Mouse (Mus musculus) ovary, postnatal 14 days (tissue): ENCODE results near the gene Olfr1188.
"Not testable (repeated sequence)": the region's sequence is repeated elsewhere in the genome, so short reads cannot be mapped to it uniquely, and the experiment has no call there.

ENCODE experiments used
- DNase-seq: peaks from one replicate; pipeline ENCODE4 v3.0.0; 2022; ENCODE audit warnings: low spot score

Gene Olfr1188

GRCm38 (mm10) chr2:88556635-88557034 lies at the start of gene Olfr1188:
Gene Olfr1188 (plus strand): TSS chr2:88556935.
- DNase-seq: no peak

- DNase-seq: no peak
These were observed 38.5 kb upstream of the Olfr1188 start, which contains the start of gene Olfr1186 for GRCm38 (mm10) chr2:88518251-88518650. Gene Olfr1186 (plus strand): TSS chr2:88518551.

GRCm38 (mm10) chr2:88525720-88526119 lies 31.0 kb upstream of the Olfr1188 start:
- no peak for DNase-seq

- not testable (repeated sequence) for DNase-seq
These were observed 16.0 kb downstream of the Olfr1188 start for GRCm38 (mm10) chr2:88572696-88573095.

GRCm38 (mm10) chr2:88586154-88586553 lies 29.4 kb downstream of the Olfr1188 start, which contains the start of gene Olfr1189:
Gene Olfr1189 (plus strand): TSS chr2:88586454.
- no peak for DNase-seq
